Mouse (Mus musculus) bone marrow, adult 2 months (tissue): ENCODE results near the gene Il24. TPM values are rescaled to one million over a fixed set of nuclear protein-coding genes. Genes with fewer than 3 reads are reported as not detected.

ENCODE experiments used
- H3K27ac ChIP-seq: fragments of 200-500 bp; 2 replicates; pipeline ENCODE4 v1.5.1; 2012; ENCODE audit warnings: low read depth, mild to moderate bottlenecking, control low read depth, inconsistent platforms, low read length; ENCODE audit not compliant: control insufficient read depth, poor library complexity, insufficient read depth
- H3K4me1 ChIP-seq: fragments of 200-500 bp; 2 replicates; pipeline ENCODE4 v1.6.1; 2011; ENCODE audit warnings: low read length; ENCODE audit not compliant: control insufficient read depth, insufficient read depth
- H3K4me3 ChIP-seq: fragments of 200-500 bp; replicated peaks from 2 replicates; pipeline ENCODE3; 2011; ENCODE audit warnings: mild to moderate bottlenecking, low read depth, low read length, control low read depth; ENCODE audit not compliant: control insufficient read depth
- CTCF ChIP-seq: fragments of 200-500 bp; IDR thresholded peaks from 2 replicates; pipeline ENCODE4 v1.5.1; 2011; ENCODE audit warnings: low read length, control low read depth; ENCODE audit not compliant: control insufficient read depth, insufficient read depth
- POLR2A ChIP-seq: fragments of 200-500 bp; IDR thresholded peaks from 2 replicates; pipeline ENCODE4 v1.6.1; 2011; ENCODE audit warnings: low read depth, mild to moderate bottlenecking, control low read depth, low read length, borderline replicate concordance; ENCODE audit not compliant: control insufficient read depth
- WGBS: fragments of 180-500 bp; shearing (Covaris S2); methylation state at CpG from one replicate; pipeline ENCODE4 v1.1.7; 2018; 5-methylcytosine and 5-hydroxymethylcytosine counted together
- polyA plus RNA-seq: library from polyadenylated mRNA; stranded (reverse); fragments of >200 nt; gene quantifications from 2 replicates; pipeline ENCODE4 v1.2.4, GENCODE M21; 2011; ENCODE audit warnings: low replicate concordance; ENCODE audit not compliant: missing spikeins, insufficient read depth, insufficient read length

Gene Il24
- polyA plus RNA-seq, 1 experiment: not detected

GRCm38 (mm10) chr1:130892446-130892845 lies 5.2 kb upstream of the Il24 start:
- 53% methylated on average over 1 of the region's 1 CpGs for WGBS
- TF ChIP-seq POLR2A (no peak), CTCF (no peak)
- Histone ChIP-seq H3K27ac (no peak overlapping the region), H3K4me3 (no peak overlapping the region), H3K4me1 (no peaks in the 10 kb centered on the region)

GRCm38 (mm10) chr1:130883146-130883545 lies 4.1 kb downstream of the Il24 start:
- no peak overlapping the region for H3K27ac ChIP-seq
- WGBS: 82% methylated on average over 4 of the region's 4 CpGs
- no peaks in the 10 kb centered on the region for H3K4me1 ChIP-seq
- no peak overlapping the region for H3K4me3 ChIP-seq
- TF ChIP-seq POLR2A (no peak), CTCF (no peak)

- TF ChIP-seq POLR2A (no peak), CTCF (no peak)
- H3K4me3 ChIP-seq: no peak overlapping the region
- 81% methylated on average over 7 of the region's 7 CpGs for WGBS
- H3K27ac ChIP-seq: no peak overlapping the region
- H3K4me1 ChIP-seq: no peaks in the 10 kb centered on the region
These were observed 7.3 kb downstream of the Il24 start for GRCm38 (mm10) chr1:130879927-130880326.

- no peak for TF ChIP-seq CTCF
- no peak for TF ChIP-seq POLR2A
- H3K4me3 ChIP-seq: no peak overlapping the region
- 3% methylated on average over 43 of the region's 43 CpGs for WGBS
- H3K4me1 ChIP-seq: peaks cover 1% of the 10 kb centered on the region
- H3K27ac ChIP-seq: no peak overlapping the region; the same call in 1 of the 2 replicates
These were observed 9.2 kb downstream of the Il24 start for GRCm38 (mm10) chr1:130877889-130878614.

GRCm38 (mm10) chr1:130876931-130877509 lies 10.2 kb downstream of the Il24 start:
- H3K27ac ChIP-seq: no peak overlapping the region
- H3K4me3 ChIP-seq: no peak overlapping the region
- 20% methylated on average over 3 of the region's 3 CpGs for WGBS
- no peak for TF ChIP-seq CTCF
- TF ChIP-seq POLR2A: no peak
- H3K4me1 ChIP-seq: peaks cover 2% of the 10 kb centered on the region

- TF ChIP-seq POLR2A: no peak
- no peak for TF ChIP-seq CTCF
- 75% methylated on average over 3 of the region's 3 CpGs for WGBS
- no peak overlapping the region for H3K27ac ChIP-seq
- H3K4me1 ChIP-seq: peaks cover 2% of the 10 kb centered on the region
- no peak overlapping the region for H3K4me3 ChIP-seq
These were observed 11.3 kb downstream of the Il24 start for GRCm38 (mm10) chr1:130875910-130876309.

GRCm38 (mm10) chr1:130875139-130875538 lies 12.1 kb downstream of the Il24 start:
- WGBS: 47% methylated on average over 3 of the region's 3 CpGs
- Histone ChIP-seq H3K4me1 (peaks cover 2% of the 10 kb centered on the region), H3K4me3 (no peak overlapping the region), H3K27ac (no peak overlapping the region)
- TF ChIP-seq POLR2A (no peak), CTCF (peak; percentile 20; the same call in 1 of the 2 replicates)

- WGBS: 9% methylated on average over 2 of the region's 2 CpGs
- Histone ChIP-seq H3K4me1 (peaks cover 2% of the 10 kb centered on the region), H3K4me3 (no peak overlapping the region), H3K27ac (no peak overlapping the region)
- TF ChIP-seq CTCF: no peak
- no peak for TF ChIP-seq POLR2A
These were observed 14.3 kb downstream of the Il24 start for GRCm38 (mm10) chr1:130872912-130873311.
